Mouse (Mus musculus) lung, postnatal 0 days (tissue): ENCODE measurements at regions not wholly inside any gene's neighbourhood (a gene's known extent, or its start where the extent isn't known, plus 50 kb on each side); places are given as distances from the start of the nearest gene placed in this dataset.

ENCODE experiments used
- CTCF ChIP-seq: IDR thresholded peaks from 2 replicates; pipeline ENCODE4 v1.5.1; 2016; ENCODE audit warnings: antibody characterized with exemption, mild to moderate bottlenecking
- EP300 ChIP-seq: IDR thresholded peaks from 2 replicates; pipeline ENCODE4 v1.6.1; 2016; ENCODE audit warnings: antibody characterized with exemption, mild to moderate bottlenecking, control low read depth

DNA sequence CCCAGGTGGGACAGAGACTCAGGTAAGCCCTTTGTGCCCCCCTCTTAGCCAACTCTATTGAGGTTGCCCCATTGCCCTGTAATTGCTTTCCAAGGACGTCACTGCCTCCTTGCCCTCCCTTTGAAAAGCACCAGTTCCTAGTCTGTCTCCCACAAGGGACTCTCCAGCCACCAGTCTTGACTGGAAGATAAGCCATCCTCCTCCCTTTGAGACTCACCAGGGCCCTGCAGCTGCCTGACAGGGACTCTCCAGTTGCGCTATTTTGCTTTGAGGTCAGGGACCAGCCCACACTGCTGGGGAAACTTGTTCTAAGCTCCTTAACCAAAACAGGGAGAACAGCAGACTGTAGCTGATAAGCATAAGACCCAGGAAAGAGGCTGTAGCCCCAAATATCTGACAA lies 69.7 kb upstream of the Slc22a22 start:
- TF ChIP-seq CTCF (no peak), EP300 (no peak)
